Mouse (Mus musculus) olfactory bulb, adult 2 months (tissue): ENCODE measurements around the gene Rhbg. TPM values are rescaled to one million over a fixed set of nuclear protein-coding genes. Genes with fewer than 3 reads are reported as not detected.

ENCODE experiments used
- H3K27ac ChIP-seq: fragments of 200-500 bp; 2 replicates; pipeline ENCODE4 v1.5.1; 2012; ENCODE audit warnings: low read depth, low read length; ENCODE audit not compliant: insufficient read depth
- H3K4me1 ChIP-seq: fragments of 200-500 bp; 2 replicates; pipeline ENCODE4 v1.6.1; 2012; ENCODE audit warnings: low read length; ENCODE audit not compliant: control insufficient read depth, insufficient read depth
- H3K4me3 ChIP-seq: fragments of 200-500 bp; 2 replicates; pipeline ENCODE4 v1.5.1; 2012; ENCODE audit warnings: mild to moderate bottlenecking, low read depth, low read length, moderate library complexity; ENCODE audit not compliant: insufficient read depth
- CTCF ChIP-seq: fragments of 200-500 bp; IDR thresholded peaks from 2 replicates; pipeline ENCODE4 v1.5.1; 2012; ENCODE audit warnings: low read depth, mild to moderate bottlenecking, low read length, moderate library complexity; ENCODE audit not compliant: insufficient read depth
- POLR2A ChIP-seq: fragments of 200-500 bp; IDR thresholded peaks from 2 replicates; pipeline ENCODE4 v1.6.1; 2012; ENCODE audit warnings: mild to moderate bottlenecking, low read depth, low read length, moderate library complexity; ENCODE audit not compliant: insufficient read depth
- WGBS: fragments of 180-500 bp; shearing (Covaris S2); methylation state at CpG from one replicate; pipeline ENCODE4 v1.1.7; 2018; 5-methylcytosine and 5-hydroxymethylcytosine counted together
- polyA plus RNA-seq: library from polyadenylated mRNA; stranded (reverse); fragments of >200 nt; gene quantifications from 2 replicates; pipeline ENCODE4 v1.2.4, GENCODE M21; 2012; ENCODE audit warnings: low replicate concordance; ENCODE audit not compliant: missing spikeins, insufficient read depth, insufficient read length

Rhbg gene
- polyA plus RNA-seq, 1 experiment, result not detected

DNA sequence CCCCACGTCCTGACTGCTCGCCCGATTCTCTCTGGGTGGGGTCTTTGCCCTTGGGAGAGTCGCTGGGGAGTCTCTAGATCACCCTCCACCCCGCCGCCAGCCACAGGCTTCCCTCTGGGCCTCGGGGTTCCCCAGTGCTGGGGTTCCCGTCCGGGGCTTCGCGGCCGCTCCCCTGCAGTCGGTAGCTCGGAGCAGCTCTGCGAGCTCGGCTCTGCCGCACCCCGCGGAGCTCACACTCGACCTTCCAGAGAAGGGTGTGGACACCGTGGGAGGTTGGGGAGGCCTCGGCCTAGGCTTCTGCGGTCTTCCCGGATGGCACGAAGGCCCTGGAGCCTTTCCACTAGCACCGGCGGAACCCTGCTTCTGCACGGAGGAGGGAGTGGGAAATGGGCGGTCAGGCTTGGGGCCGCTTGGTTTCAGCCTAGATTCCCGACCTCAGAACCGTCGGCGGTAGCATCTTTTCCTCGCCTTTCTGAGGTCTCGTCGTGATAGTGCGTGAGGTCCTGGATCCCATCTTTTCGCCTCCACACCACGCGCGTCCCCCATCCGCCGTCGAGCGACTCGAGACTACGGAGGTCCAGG is 39.4 kb downstream of the Rhbg start:
- TF ChIP-seq CTCF, result no peak
- no peak for TF ChIP-seq POLR2A
- Histone ChIP-seq H3K4me3 (peak overlapping the region; percentile 75), H3K27ac (peak overlapping the region; percentile 94), H3K4me1 (peaks cover 29% of the 10 kb centered on the region)
- 3% methylated on average over 48 of the region's 48 CpGs for WGBS

- WGBS, result 4% methylated on average over 42 of the region's 42 CpGs
- H3K4me1 ChIP-seq, result peaks cover 31% of the 10 kb centered on the region
- peak; percentile 84 for TF ChIP-seq POLR2A
- no peak for TF ChIP-seq CTCF
- peak overlapping the region; percentile 94 for H3K27ac ChIP-seq
- peak overlapping the region; percentile 75 for H3K4me3 ChIP-seq
These were observed 40.1 kb downstream of the Rhbg start for GRCm38 (mm10) chr3:88214197-88214938.

- H3K4me1 ChIP-seq, result peaks cover 34% of the 10 kb centered on the region
- WGBS, result 50% methylated on average over 2 of the region's 2 CpGs
- no peak for TF ChIP-seq POLR2A
- 0 out of 2 replicates have a peak overlapping the region, but pooled peaks have one; percentile 15 for H3K27ac ChIP-seq
- no peak overlapping the region for H3K4me3 ChIP-seq
These were observed 41.5 kb downstream of the Rhbg start for GRCm38 (mm10) chr3:88213019-88213418.

GRCm38 (mm10) chr3:88212356-88212755 is 42.2 kb downstream of the Rhbg start:
- peaks cover 32% of the 10 kb centered on the region for H3K4me1 ChIP-seq
- 46% methylated on average over 1 of the region's 1 CpGs for WGBS
- no peak overlapping the region for H3K4me3 ChIP-seq
- peak overlapping the region; percentile 23; the same call in 1 of the 2 replicates for H3K27ac ChIP-seq
- no peak for TF ChIP-seq POLR2A
- no peak for TF ChIP-seq CTCF

DNA sequence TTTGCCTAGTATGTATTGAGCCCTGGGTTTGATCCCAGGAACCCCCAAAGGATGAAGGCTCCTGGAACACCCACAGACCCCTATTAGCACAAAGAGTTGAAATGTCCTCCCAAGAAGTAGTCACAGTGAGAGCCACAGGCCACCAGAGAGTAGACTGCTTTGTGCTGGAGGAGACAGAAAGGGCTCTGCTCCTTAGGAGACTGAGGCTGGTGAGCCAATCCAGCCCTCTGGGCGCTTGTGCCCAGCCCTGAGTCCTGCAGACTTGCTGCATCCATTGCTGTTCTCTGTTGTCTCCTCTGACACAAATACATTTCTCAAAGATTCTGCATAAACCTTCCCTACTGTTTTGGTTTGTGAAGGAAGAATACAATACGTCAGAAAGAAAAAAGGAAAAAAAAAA is 43.6 kb downstream of the Rhbg start:
- Histone ChIP-seq H3K27ac (peak overlapping the region; percentile 62), H3K4me1 (peaks cover 40% of the 10 kb centered on the region), H3K4me3 (no peak overlapping the region; the same call in 1 of the 2 replicates)
- 51% methylated on average over 2 of the region's 2 CpGs for WGBS
- TF ChIP-seq POLR2A (no peak), CTCF (no peak)

DNA sequence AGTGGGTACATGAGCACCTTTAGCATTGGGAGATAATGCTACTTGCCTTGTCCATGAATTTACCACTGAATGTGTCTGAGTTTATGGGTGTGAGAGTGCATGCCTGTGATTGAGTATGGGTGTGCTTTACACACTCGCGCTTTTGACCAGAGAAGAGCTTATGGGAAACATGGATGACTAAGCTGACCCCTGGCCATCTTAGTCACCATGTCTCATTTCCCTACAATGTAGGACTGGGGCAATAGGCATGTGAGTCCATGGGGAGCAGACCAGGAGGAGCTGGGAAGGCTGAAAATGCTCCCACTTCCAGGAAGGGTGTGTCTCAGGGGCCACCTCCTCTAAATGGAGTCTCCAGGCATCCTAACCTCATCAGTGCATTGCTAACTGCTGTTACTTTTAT is 44.4 kb downstream of the Rhbg start:
- H3K4me1 ChIP-seq, result peaks cover 40% of the 10 kb centered on the region
- 25% methylated on average over 2 of the region's 2 CpGs for WGBS
- peak overlapping the region; percentile 37; the same call in 1 of the 2 replicates for H3K27ac ChIP-seq

DNA sequence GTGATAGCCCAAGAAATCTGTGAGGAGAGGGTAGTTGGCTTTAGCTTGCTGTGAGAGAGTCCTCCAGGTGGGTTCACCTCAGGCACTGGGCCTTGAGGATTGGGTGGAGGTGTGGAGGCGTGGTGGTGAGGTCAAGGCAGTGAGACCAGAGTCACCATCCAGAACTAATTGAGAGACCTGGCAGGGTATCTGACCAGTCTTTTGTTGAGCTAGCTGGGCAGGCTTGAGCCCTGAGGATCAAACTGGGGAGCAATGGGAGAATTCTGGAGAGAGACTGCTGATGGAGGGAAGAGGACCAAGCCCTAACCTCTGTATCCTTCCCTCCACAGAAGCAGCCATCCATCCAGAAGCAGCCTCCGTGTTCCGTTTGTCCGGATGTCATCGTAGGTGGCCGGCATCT is 45.2 kb downstream of the Rhbg start:
- peak overlapping the region; percentile 41 for H3K4me3 ChIP-seq
- H3K27ac ChIP-seq, result peak overlapping the region; percentile 37
- no peak for TF ChIP-seq POLR2A
- TF ChIP-seq CTCF, result no peak
- peaks cover 40% of the 10 kb centered on the region for H3K4me1 ChIP-seq
- WGBS, result 14% methylated on average over 6 of the region's 6 CpGs

More for the DNA sequence above, 44.4 kb downstream of the Rhbg start:
- TF ChIP-seq CTCF (no peak), POLR2A (no peak)
- H3K4me3 ChIP-seq, result peak overlapping the region; percentile 41

- Histone ChIP-seq H3K4me1 (peaks cover 46% of the 10 kb centered on the region), H3K27ac (peak overlapping the region; percentile 4), H3K4me3 (peak overlapping the region; percentile 74)
- WGBS, result 17% methylated on average over 3 of the region's 3 CpGs
- TF ChIP-seq CTCF (no peak), POLR2A (no peak)
These were observed 46.2 kb downstream of the Rhbg start for GRCm38 (mm10) chr3:88208226-88208720.

DNA sequence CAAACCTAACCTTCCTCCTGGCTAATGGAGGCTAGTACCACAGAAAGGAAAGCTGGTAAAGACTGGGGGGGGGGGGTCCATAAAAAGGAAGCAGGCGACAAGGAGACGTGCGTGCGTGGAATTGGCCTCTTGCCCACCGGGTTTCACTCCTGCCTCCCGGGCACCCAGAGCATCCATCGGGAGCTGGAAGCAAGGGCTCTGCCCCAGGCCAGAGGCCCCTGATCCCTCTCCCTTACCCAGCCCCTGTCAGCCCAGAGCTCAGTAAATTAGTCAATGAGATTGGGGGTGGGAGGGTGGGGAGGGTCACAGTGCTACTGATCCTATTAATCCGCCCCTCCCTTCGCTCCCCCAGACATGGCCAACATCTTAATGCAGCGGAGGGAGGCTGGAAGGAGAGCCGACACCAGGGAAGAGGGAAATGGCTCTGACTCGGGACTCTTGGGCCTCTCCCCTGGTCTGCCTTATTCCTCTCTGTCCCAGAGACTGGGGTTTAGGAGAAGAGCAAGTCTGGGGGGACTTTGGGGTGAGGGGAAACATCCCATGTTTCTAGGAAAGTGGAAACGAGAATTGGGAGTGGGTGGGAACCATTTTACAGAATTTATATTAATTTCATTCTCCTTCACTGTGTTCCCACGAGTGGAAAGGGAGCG is 46.9 kb downstream of the Rhbg start:
- H3K4me3 ChIP-seq, result peak overlapping the region; percentile 74
- no peak for TF ChIP-seq POLR2A
- no peak for TF ChIP-seq CTCF
- WGBS, result 7% methylated on average over 15 of the region's 15 CpGs
- H3K4me1 ChIP-seq, result peaks cover 49% of the 10 kb centered on the region
- peak overlapping the region; percentile 98 for H3K27ac ChIP-seq
